Mouse (Mus musculus) heart, postnatal 0 days (tissue): Measurements from ENCODE around the gene Flt3l.

Source experiments
- CTCF ChIP-seq: IDR thresholded peaks from 2 replicates; pipeline ENCODE4 v1.5.1; 2016; ENCODE audit warnings: antibody characterized with exemption, control low read depth, low read depth
- EP300 ChIP-seq: IDR thresholded peaks from 2 replicates; pipeline ENCODE4 v1.6.1; 2016; ENCODE audit warnings: antibody characterized with exemption, low read depth

- TF ChIP-seq CTCF, result no peak
- TF ChIP-seq EP300, result no peak
Observed at GRCm38 (mm10) chr7:45164833-45165232, 28.6 kb upstream of the Flt3l start.
